Mouse (Mus musculus) ES-Bruce4 (cell line): ENCODE data around the gene Wfdc1. TPM values are rescaled to one million over a fixed set of nuclear protein-coding genes. Genes with fewer than 3 reads are reported as not detected.
A peak's percentile ranks its signal among the peaks of the same experiment; 100 is the strongest.

Source experiments
- H3K27ac ChIP-seq: 2 replicates; pipeline ENCODE4 v1.5.1; 2012; ENCODE audit warnings: low read length, inconsistent platforms; ENCODE audit not compliant: insufficient read depth
- H3K27me3 ChIP-seq: 2 replicates; pipeline ENCODE4 v1.6.1; 2012; ENCODE audit warnings: mild to moderate bottlenecking, low read length, inconsistent platforms; ENCODE audit not compliant: control insufficient read depth, poor library complexity, insufficient read depth, severe bottlenecking
- H3K36me3 ChIP-seq: 2 replicates; pipeline ENCODE4 v1.6.1; 2012; ENCODE audit warnings: inconsistent platforms, mild to moderate bottlenecking, low read length, moderate library complexity; ENCODE audit not compliant: control insufficient read depth, poor library complexity, insufficient read depth, severe bottlenecking
- H3K4me1 ChIP-seq: one replicate; pipeline ENCODE4 v1.8.1; 2011; ENCODE audit warnings: low read length; ENCODE audit not compliant: control insufficient read depth, insufficient read depth
- H3K4me3 ChIP-seq: 2 replicates; pipeline ENCODE4 v1.5.1; 2011; ENCODE audit warnings: low read depth, mild to moderate bottlenecking, low read length
- H3K9ac ChIP-seq: 2 replicates; pipeline ENCODE4 v1.6.1; 2012; ENCODE audit warnings: low read depth, mild to moderate bottlenecking, inconsistent platforms; ENCODE audit not compliant: poor library complexity, severe bottlenecking
- H3K9me3 ChIP-seq: replicated peaks from 2 replicates; pipeline ENCODE4 v1.6.1; 2012; ENCODE audit warnings: mild to moderate bottlenecking, low read length, inconsistent platforms; ENCODE audit not compliant: control insufficient read depth, poor library complexity, insufficient read depth, severe bottlenecking
- CTCF ChIP-seq: IDR thresholded peaks from one replicate; pipeline ENCODE4 v1.8.1; 2011; ENCODE audit warnings: low read depth, low read length
- EP300 ChIP-seq: IDR thresholded peaks from 2 replicates; pipeline ENCODE4 v1.6.1; 2011; ENCODE audit warnings: low read depth, low read length; ENCODE audit not compliant: insufficient read depth
- POLR2A ChIP-seq: IDR thresholded peaks from one replicate; pipeline ENCODE4 v1.8.1; 2011; ENCODE audit warnings: low read length; ENCODE audit not compliant: insufficient read depth
- polyA plus RNA-seq: library from polyadenylated mRNA; stranded (reverse); fragments of >200 nt; gene quantifications from 2 replicates; pipeline ENCODE4 v1.2.4, GENCODE M21; 2011; ENCODE audit warnings: low read depth; ENCODE audit not compliant: missing spikeins, insufficient read depth, insufficient read length

The Wfdc1 gene
- polyA plus RNA-seq, 1 experiment, result not detected

GRCm38 (mm10) chr8:119642960-119643359, 23.2 kb upstream of the Wfdc1 start:
- Histone ChIP-seq H3K4me3 (no peak overlapping the region), H3K27me3 (no peaks in the 10 kb centered on the region), H3K9me3 (no peaks in the 10 kb centered on the region; the same call in 1 of the 2 replicates), H3K36me3 (no peaks in the 10 kb centered on the region), H3K4me1 (no peaks in the 10 kb centered on the region), H3K9ac (no peak overlapping the region), H3K27ac (no peak overlapping the region)
- TF ChIP-seq POLR2A, result no peak
- no peak for TF ChIP-seq EP300
- TF ChIP-seq CTCF, result no peak

GRCm38 (mm10) chr8:119644429-119644960, 21.7 kb upstream of the Wfdc1 start:
- no peaks in the 10 kb centered on the region for H3K27me3 ChIP-seq
- no peak overlapping the region for H3K27ac ChIP-seq
- no peaks in the 10 kb centered on the region for H3K36me3 ChIP-seq
- no peaks in the 10 kb centered on the region for H3K4me1 ChIP-seq
- no peak overlapping the region for H3K4me3 ChIP-seq
- no peaks in the 10 kb centered on the region; the same call in 1 of the 2 replicates for H3K9me3 ChIP-seq
- TF ChIP-seq EP300 (no peak), CTCF (no peak), POLR2A (no peak)
- H3K9ac ChIP-seq, result no peak overlapping the region

GRCm38 (mm10) chr8:119644981-119645597, 21.1 kb upstream of the Wfdc1 start:
- Histone ChIP-seq H3K9me3 (no peaks in the 10 kb centered on the region; the same call in 1 of the 2 replicates), H3K9ac (no peak overlapping the region), H3K27ac (no peak overlapping the region), H3K36me3 (no peaks in the 10 kb centered on the region), H3K4me3 (no peak overlapping the region), H3K27me3 (no peaks in the 10 kb centered on the region), H3K4me1 (no peaks in the 10 kb centered on the region)
- no peak for TF ChIP-seq CTCF
- TF ChIP-seq POLR2A, result no peak

- H3K36me3 ChIP-seq, result no peaks in the 10 kb centered on the region
- no peak overlapping the region for H3K4me3 ChIP-seq
- no peaks in the 10 kb centered on the region; the same call in 1 of the 2 replicates for H3K9me3 ChIP-seq
- no peak for TF ChIP-seq EP300
- TF ChIP-seq POLR2A, result no peak
- TF ChIP-seq CTCF, result peak; percentile 43
- H3K27me3 ChIP-seq, result no peaks in the 10 kb centered on the region
- H3K9ac ChIP-seq, result no peak overlapping the region
- H3K27ac ChIP-seq, result no peak overlapping the region
- H3K4me1 ChIP-seq, result no peaks in the 10 kb centered on the region
Observed at GRCm38 (mm10) chr8:119646197-119646596, 20.0 kb upstream of the Wfdc1 start.

GRCm38 (mm10) chr8:119646846-119647245, 19.3 kb upstream of the Wfdc1 start:
- no peak overlapping the region for H3K4me3 ChIP-seq
- H3K4me1 ChIP-seq, result no peaks in the 10 kb centered on the region
- H3K9ac ChIP-seq, result no peak overlapping the region
- H3K27me3 ChIP-seq, result no peaks in the 10 kb centered on the region
- H3K27ac ChIP-seq, result no peak overlapping the region
- TF ChIP-seq CTCF, result no peak
- no peak for TF ChIP-seq EP300
- TF ChIP-seq POLR2A, result no peak
- no peaks in the 10 kb centered on the region; the same call in 1 of the 2 replicates for H3K9me3 ChIP-seq
- no peaks in the 10 kb centered on the region for H3K36me3 ChIP-seq

- H3K27me3 ChIP-seq, result no peaks in the 10 kb centered on the region
- H3K4me1 ChIP-seq, result no peaks in the 10 kb centered on the region
- H3K27ac ChIP-seq, result no peak overlapping the region
- TF ChIP-seq EP300 (no peak), POLR2A (no peak), CTCF (no peak)
- H3K4me3 ChIP-seq, result no peak overlapping the region
- H3K9me3 ChIP-seq, result no peaks in the 10 kb centered on the region; the same call in 1 of the 2 replicates
- H3K9ac ChIP-seq, result no peak overlapping the region
- H3K36me3 ChIP-seq, result no peaks in the 10 kb centered on the region
Observed at GRCm38 (mm10) chr8:119651324-119651723, 14.8 kb upstream of the Wfdc1 start.
